Mouse (Mus musculus): ENCODE measurements around the gene Asb17. TPM values are rescaled to one million over a fixed set of nuclear protein-coding genes. Genes with fewer than 3 reads are reported as not detected.

Asb17 gene
- polyA plus RNA-seq, 1 experiment = 0.02 TPM

DNA sequence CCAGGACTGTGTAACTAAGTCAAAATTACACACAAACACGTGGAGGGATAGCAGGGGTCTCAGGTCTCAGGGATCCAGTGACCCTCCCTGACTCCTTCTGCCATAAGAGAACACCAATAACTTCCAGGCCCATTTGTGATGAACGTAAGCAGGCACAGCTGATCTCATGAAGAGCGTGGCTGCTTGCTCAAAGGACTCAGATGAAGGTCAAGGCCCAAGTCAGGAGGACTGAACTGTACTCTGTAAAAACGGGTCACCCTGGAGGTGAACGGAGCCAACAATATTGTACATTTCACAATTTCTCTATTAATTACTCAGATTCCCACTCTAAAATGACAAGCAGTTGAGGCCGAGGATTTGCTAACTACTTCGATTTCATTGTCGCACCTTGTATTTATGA is 30.0 kb upstream of the Asb17 start:
- no peak overlapping the region for H3K4me3 ChIP-seq (ENCODE audit: insufficient read depth, poor library complexity, severe bottlenecking)
- no peaks in the 10 kb centered on the region for H3K27me3 ChIP-seq (ENCODE audit: control insufficient read depth, insufficient read depth, insufficient read length)
- TF ChIP-seq CEBPB (IDR thresholded peaks at IDR 0.05; ENCODE audit: low read depth) (no peak), MAX (IDR thresholded peaks at IDR 0.05) (no peak), FOSL1 (IDR thresholded peaks at IDR 0.05; ENCODE audit: insufficient read depth, low read length, poor library complexity, severe bottlenecking) (no peak), MYOG (IDR thresholded peaks at IDR 0.05; ENCODE audit: control insufficient read depth, extremely low read depth, insufficient read length) (no peak), MYOD1 (IDR thresholded peaks at IDR 0.05; ENCODE audit: control insufficient read depth, insufficient read length, low read depth) (no peak), CTCF (IDR thresholded peaks at IDR 0.05; ENCODE audit: control insufficient read depth, insufficient read depth, insufficient read length) (no peak), USF1 (IDR thresholded peaks at IDR 0.05; ENCODE audit: low read depth) (no peak)
- H3K36me3 ChIP-seq (ENCODE audit: control insufficient read depth, insufficient read depth) = no peaks in the 10 kb centered on the region
- no peaks in the 10 kb centered on the region for H3K79me2 ChIP-seq (ENCODE audit: control insufficient read depth, insufficient read depth)
- no peak overlapping the region for H3ac ChIP-seq (ENCODE audit: control insufficient read depth, insufficient read length, low read depth)
- no peaks in the 10 kb centered on the region for H3K79me3 ChIP-seq (ENCODE audit: low read depth)

DNA sequence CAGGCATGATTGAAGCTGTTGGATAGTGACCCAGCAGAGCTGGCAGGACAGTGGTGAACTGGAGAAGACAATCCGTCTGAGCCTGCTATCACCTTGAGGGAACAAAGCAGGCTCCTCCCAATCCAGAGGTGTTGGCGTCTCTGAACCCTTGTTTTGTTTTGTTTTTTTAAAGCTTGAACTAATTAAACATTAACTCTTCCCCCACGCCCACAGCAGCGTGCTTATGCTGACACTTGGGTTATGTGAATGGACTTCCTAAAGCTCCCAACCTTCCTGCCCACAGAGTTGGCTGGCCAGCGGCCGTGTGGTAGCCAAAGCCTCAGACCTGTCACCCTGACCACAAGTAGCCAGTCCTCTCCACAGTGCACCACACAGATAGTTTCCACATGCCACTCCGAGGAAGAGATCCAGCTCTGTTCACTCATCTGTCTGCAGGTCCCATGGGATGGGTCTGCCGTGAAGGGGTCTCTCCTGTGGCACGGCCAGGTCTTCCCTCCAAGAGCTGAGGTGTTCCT is 26.6 kb upstream of the Asb17 start:
- Histone ChIP-seq H3K79me2 (ENCODE audit: control insufficient read depth, insufficient read depth) (no peaks in the 10 kb centered on the region), H3K79me3 (ENCODE audit: low read depth) (no peaks in the 10 kb centered on the region), H3K36me3 (ENCODE audit: control insufficient read depth, insufficient read depth) (no peaks in the 10 kb centered on the region), H3ac (ENCODE audit: control insufficient read depth, insufficient read length, low read depth) (no peak overlapping the region), H3K27me3 (ENCODE audit: control insufficient read depth, insufficient read depth, insufficient read length) (no peaks in the 10 kb centered on the region), H3K4me3 (ENCODE audit: insufficient read depth, poor library complexity, severe bottlenecking) (no peak overlapping the region)
- TF ChIP-seq CTCF (IDR thresholded peaks at IDR 0.05; ENCODE audit: control insufficient read depth, insufficient read depth, insufficient read length) = no peak
- TF ChIP-seq FOSL1 (IDR thresholded peaks at IDR 0.05; ENCODE audit: insufficient read depth, low read length, poor library complexity, severe bottlenecking) = no peak
- no peak for TF ChIP-seq USF1 (IDR thresholded peaks at IDR 0.05; ENCODE audit: low read depth)
- TF ChIP-seq MYOD1 (IDR thresholded peaks at IDR 0.05; ENCODE audit: control insufficient read depth, insufficient read length, low read depth) = no peak
- TF ChIP-seq MAX (IDR thresholded peaks at IDR 0.05) = no peak
- TF ChIP-seq CEBPB (IDR thresholded peaks at IDR 0.05; ENCODE audit: low read depth) = no peak
- no peak for TF ChIP-seq MYOG (IDR thresholded peaks at IDR 0.05; ENCODE audit: control insufficient read depth, extremely low read depth, insufficient read length)

DNA sequence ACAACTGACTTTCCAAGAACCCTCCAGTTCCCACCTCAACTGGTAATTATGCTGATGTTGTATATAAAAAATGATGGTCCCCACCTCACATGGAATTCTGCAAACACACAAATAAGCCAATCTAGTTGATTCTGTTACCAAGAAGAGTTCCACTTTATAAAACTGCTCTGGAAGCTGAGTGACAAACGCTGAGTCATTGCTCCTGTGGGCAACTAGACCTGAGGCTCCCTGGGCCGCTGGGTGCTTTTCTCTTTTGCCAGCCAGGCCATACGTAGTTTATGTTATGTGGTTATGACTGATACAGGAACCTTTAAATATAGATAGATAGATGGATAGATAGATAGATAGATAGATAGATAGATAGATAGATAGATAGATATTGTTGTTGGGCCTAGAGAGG is 25.3 kb upstream of the Asb17 start:
- TF ChIP-seq CTCF (IDR thresholded peaks at IDR 0.05; ENCODE audit: control insufficient read depth, insufficient read depth, insufficient read length) (no peak), FOSL1 (IDR thresholded peaks at IDR 0.05; ENCODE audit: insufficient read depth, low read length, poor library complexity, severe bottlenecking) (peak; percentile 25)
- Histone ChIP-seq H3K79me2 (ENCODE audit: control insufficient read depth, insufficient read depth) (no peaks in the 10 kb centered on the region), H3K27me3 (ENCODE audit: control insufficient read depth, insufficient read depth, insufficient read length) (no peaks in the 10 kb centered on the region), H3ac (ENCODE audit: control insufficient read depth, insufficient read length, low read depth) (no peak overlapping the region), H3K36me3 (ENCODE audit: control insufficient read depth, insufficient read depth) (no peaks in the 10 kb centered on the region), H3K79me3 (ENCODE audit: low read depth) (no peaks in the 10 kb centered on the region), H3K4me3 (ENCODE audit: insufficient read depth, poor library complexity, severe bottlenecking) (no peak overlapping the region)

DNA sequence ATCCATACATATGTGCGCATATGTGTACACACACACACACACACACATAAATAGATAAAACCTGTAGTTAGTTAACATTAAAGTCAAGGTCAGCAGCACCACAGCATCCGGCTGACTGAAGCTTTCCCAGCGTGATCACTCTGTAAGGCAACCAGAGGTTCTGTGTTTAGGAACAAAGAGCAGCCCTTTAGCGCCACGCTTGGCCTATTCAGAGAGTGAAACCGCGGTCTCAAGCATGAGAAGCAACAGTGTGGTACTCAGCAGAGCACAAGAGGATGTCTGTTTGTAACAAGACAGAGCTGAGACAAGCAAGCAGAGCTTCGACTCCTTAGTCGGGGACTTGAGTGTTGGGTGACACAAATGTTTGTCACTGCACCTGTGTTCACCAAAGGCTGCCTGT is 24.6 kb upstream of the Asb17 start:
- Histone ChIP-seq H3ac (ENCODE audit: control insufficient read depth, insufficient read length, low read depth) (no peak overlapping the region), H3K4me3 (ENCODE audit: insufficient read depth, poor library complexity, severe bottlenecking) (no peak overlapping the region), H3K36me3 (ENCODE audit: control insufficient read depth, insufficient read depth) (no peaks in the 10 kb centered on the region), H3K79me2 (ENCODE audit: control insufficient read depth, insufficient read depth) (no peaks in the 10 kb centered on the region), H3K79me3 (ENCODE audit: low read depth) (no peaks in the 10 kb centered on the region), H3K27me3 (ENCODE audit: control insufficient read depth, insufficient read depth, insufficient read length) (no peaks in the 10 kb centered on the region)
- TF ChIP-seq MYOG (IDR thresholded peaks at IDR 0.05; ENCODE audit: control insufficient read depth, extremely low read depth, insufficient read length) (no peak), MYOD1 (IDR thresholded peaks at IDR 0.05; ENCODE audit: control insufficient read depth, insufficient read length, low read depth) (no peak), MAX (IDR thresholded peaks at IDR 0.05) (no peak)

DNA sequence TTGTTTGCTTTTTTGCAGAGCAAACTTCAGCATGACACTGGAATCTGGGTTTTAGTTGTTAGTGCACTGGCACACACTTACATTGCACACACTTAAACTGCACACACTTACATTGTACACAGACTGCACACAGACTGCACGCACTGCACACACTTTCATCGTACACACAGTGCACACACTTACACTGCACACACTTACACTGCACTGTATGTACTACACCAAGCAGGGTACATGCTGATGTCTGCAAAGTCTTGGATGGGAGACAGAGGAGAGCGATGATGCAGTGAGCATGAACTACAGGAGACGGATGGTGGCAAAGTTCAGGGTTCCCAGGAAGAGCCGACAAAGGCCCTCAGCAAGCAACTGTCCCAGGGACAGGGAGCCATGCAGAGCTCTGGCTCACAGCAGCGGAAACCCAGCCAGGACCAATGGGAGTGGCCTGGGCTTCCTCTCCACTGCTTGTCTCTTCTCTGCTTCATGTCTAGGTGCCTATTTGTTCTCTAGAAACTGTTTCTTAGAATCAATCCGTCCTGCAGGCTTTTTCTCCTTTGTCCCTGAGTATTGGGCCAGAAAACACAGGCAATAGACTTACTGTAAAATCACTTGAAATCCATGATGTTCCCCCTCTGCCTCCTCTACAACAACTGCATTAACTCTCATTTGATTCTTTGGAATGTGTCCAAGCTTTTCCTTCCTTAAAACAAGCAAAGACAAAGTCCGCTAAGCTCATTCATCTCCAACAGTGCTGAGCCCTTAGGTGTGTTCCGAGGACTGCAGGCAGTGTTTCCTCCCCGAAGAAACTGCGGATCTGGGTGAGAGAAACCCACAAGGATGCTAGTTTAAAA is 20.1 kb upstream of the Asb17 start:
- no peak for TF ChIP-seq USF1 (IDR thresholded peaks at IDR 0.05; ENCODE audit: low read depth)
- no peak for TF ChIP-seq MYOD1 (IDR thresholded peaks at IDR 0.05; ENCODE audit: control insufficient read depth, insufficient read length, low read depth)
- TF ChIP-seq CTCF (IDR thresholded peaks at IDR 0.05; ENCODE audit: control insufficient read depth, insufficient read depth, insufficient read length) = no peak
- no peak for TF ChIP-seq CEBPB (IDR thresholded peaks at IDR 0.05; ENCODE audit: low read depth)
- no peak for TF ChIP-seq MYOG (IDR thresholded peaks at IDR 0.05; ENCODE audit: control insufficient read depth, extremely low read depth, insufficient read length)
- TF ChIP-seq FOSL1 (IDR thresholded peaks at IDR 0.05; ENCODE audit: insufficient read depth, low read length, poor library complexity, severe bottlenecking) = no peak
- TF ChIP-seq MAX (IDR thresholded peaks at IDR 0.05) = no peak
- Histone ChIP-seq H3K36me3 (ENCODE audit: control insufficient read depth, insufficient read depth) (no peaks in the 10 kb centered on the region), H3K27me3 (ENCODE audit: control insufficient read depth, insufficient read depth, insufficient read length) (no peaks in the 10 kb centered on the region), H3K4me3 (ENCODE audit: insufficient read depth, poor library complexity, severe bottlenecking) (no peak overlapping the region), H3K79me3 (ENCODE audit: low read depth) (no peaks in the 10 kb centered on the region), H3K79me2 (ENCODE audit: control insufficient read depth, insufficient read depth) (no peaks in the 10 kb centered on the region), H3ac (ENCODE audit: control insufficient read depth, insufficient read length, low read depth) (no peak overlapping the region)

DNA sequence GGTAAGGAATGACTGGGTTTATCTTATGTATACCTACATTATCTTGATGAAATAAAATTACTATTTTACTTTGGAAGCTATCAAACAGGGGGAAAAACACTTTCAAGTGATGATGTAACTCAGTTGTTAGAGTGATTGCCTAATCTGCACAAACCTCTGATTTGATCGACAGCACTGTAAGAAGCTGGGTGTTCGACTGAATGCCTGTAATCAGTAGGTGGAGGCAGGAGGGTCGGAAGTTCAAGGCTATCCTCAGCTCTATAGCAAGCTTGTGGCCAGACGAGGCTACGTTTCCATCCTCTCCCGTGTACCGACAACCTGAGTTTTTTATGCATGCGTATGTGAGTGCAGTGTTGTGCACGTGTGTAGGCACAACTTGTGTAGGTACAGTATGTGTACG is 18.8 kb upstream of the Asb17 start:
- H3K4me3 ChIP-seq (ENCODE audit: insufficient read depth, poor library complexity, severe bottlenecking) = no peak overlapping the region
- TF ChIP-seq MYOG (IDR thresholded peaks at IDR 0.05; ENCODE audit: control insufficient read depth, extremely low read depth, insufficient read length) = no peak
- no peak for TF ChIP-seq FOSL1 (IDR thresholded peaks at IDR 0.05; ENCODE audit: insufficient read depth, low read length, poor library complexity, severe bottlenecking)
- no peak for TF ChIP-seq CEBPB (IDR thresholded peaks at IDR 0.05; ENCODE audit: low read depth)
- no peak for TF ChIP-seq MYOD1 (IDR thresholded peaks at IDR 0.05; ENCODE audit: control insufficient read depth, insufficient read length, low read depth)
- no peak for TF ChIP-seq CTCF (IDR thresholded peaks at IDR 0.05; ENCODE audit: control insufficient read depth, insufficient read depth, insufficient read length)
- no peak overlapping the region for H3ac ChIP-seq (ENCODE audit: control insufficient read depth, insufficient read length, low read depth)
- H3K36me3 ChIP-seq (ENCODE audit: control insufficient read depth, insufficient read depth) = no peaks in the 10 kb centered on the region
- no peaks in the 10 kb centered on the region for H3K79me2 ChIP-seq (ENCODE audit: control insufficient read depth, insufficient read depth)
- no peaks in the 10 kb centered on the region for H3K79me3 ChIP-seq (ENCODE audit: low read depth)
- no peaks in the 10 kb centered on the region for H3K27me3 ChIP-seq (ENCODE audit: control insufficient read depth, insufficient read depth, insufficient read length)

Measured in C2C12 (cell line).